Mouse (Mus musculus) MEL (cell line): ENCODE results near the gene Tsc2. TPM values are rescaled to one million over a fixed set of nuclear protein-coding genes. Genes with fewer than 3 reads are reported as not detected.

Source experiments
- DNase-seq: peaks from one replicate; pipeline ENCODE4 v3.0.0; 2011; ENCODE audit warnings: low read depth, low spot score
- H3K27ac ChIP-seq: 2 replicates; pipeline ENCODE4 v1.5.1; 2012; ENCODE audit warnings: low read depth, mild to moderate bottlenecking, control low read depth, low read length, moderate library complexity; ENCODE audit not compliant: control insufficient read depth
- H3K27me3 ChIP-seq, 2 experiments: fragments of 150-350 bp in 1 of 2; sonication (generic) in 1 of 2; 2 replicates each; pipeline ENCODE4 v1.6.1; 2012; ENCODE audit warnings: low read length in 2 of 2, mild to moderate bottlenecking in 2 of 2, improper control_type of control experiment in 1 of 2, moderate library complexity in 1 of 2; ENCODE audit not compliant: insufficient read depth in 2 of 2, control insufficient read depth in 1 of 2
- H3K36me3 ChIP-seq, 2 experiments: 2 replicates each; pipeline ENCODE4 v1.6.1; 2012 to 2014; ENCODE audit warnings: low read length in 2 of 2, improper control_type of control experiment in 1 of 2, inconsistent platforms in 1 of 2, mild to moderate bottlenecking in 1 of 2; ENCODE audit not compliant: insufficient read depth in 2 of 2, control insufficient read depth in 1 of 2
- H3K4me1 ChIP-seq, 2 experiments: fragments of 150-350 bp in 1 of 2; sonication (generic) in 1 of 2; 2 replicates each; pipeline ENCODE4 v1.6.1; 2012; ENCODE audit warnings: low read length in 2 of 2, improper control_type of control experiment in 1 of 2, mild to moderate bottlenecking in 1 of 2; ENCODE audit not compliant: insufficient read depth in 2 of 2, control insufficient read depth in 1 of 2
- H3K4me3 ChIP-seq, 2 experiments: fragments of 150-350 bp in 1 of 2; sonication (generic) in 1 of 2; 2 replicates each; pipeline ENCODE4 v1.5.1; 2012; ENCODE audit warnings: low read depth in 2 of 2, low read length in 2 of 2, mild to moderate bottlenecking in 2 of 2, moderate library complexity in 2 of 2, control low read depth in 1 of 2, improper control_type of control experiment in 1 of 2; ENCODE audit not compliant: control insufficient read depth in 1 of 2, insufficient read depth in 1 of 2
- H3K79me2 ChIP-seq: 2 replicates; pipeline ENCODE4 v1.6.1; 2012; ENCODE audit warnings: mild to moderate bottlenecking, low read length, moderate library complexity; ENCODE audit not compliant: control insufficient read depth, poor library complexity, insufficient read depth
- H3K9ac ChIP-seq: 2 replicates; pipeline ENCODE4 v1.6.1; 2012; ENCODE audit warnings: low read depth, mild to moderate bottlenecking, control low read depth, low read length, moderate library complexity; ENCODE audit not compliant: control insufficient read depth, poor library complexity, severe bottlenecking
- H3K9me3 ChIP-seq: fragments of 150-350 bp; sonication (generic); replicated peaks from 2 replicates; pipeline ENCODE4 v1.6.1; 2012; ENCODE audit warnings: mild to moderate bottlenecking, low read length, improper control_type of control experiment, moderate library complexity; ENCODE audit not compliant: insufficient read depth
- BHLHE40 ChIP-seq: IDR thresholded peaks from 2 replicates; pipeline ENCODE4 v1.6.1; 2012; ENCODE audit warnings: low read depth, mild to moderate bottlenecking, inconsistent platforms, low read length, improper control_type of control experiment, borderline replicate concordance
- CHD2 ChIP-seq: IDR thresholded peaks from 2 replicates; pipeline ENCODE4 v1.6.1; 2011; ENCODE audit warnings: low read length, improper control_type of control experiment
- EP300 ChIP-seq, 2 experiments: IDR thresholded peaks; 2 replicates each; pipeline ENCODE4 v1.6.1; 2011; ENCODE audit warnings: improper control_type of control experiment in 2 of 2, low read length in 2 of 2, low read depth in 1 of 2, mild to moderate bottlenecking in 1 of 2
- ETS1 ChIP-seq: IDR thresholded peaks from 2 replicates; pipeline ENCODE4 v1.6.1; 2012; ENCODE audit warnings: low read depth, mild to moderate bottlenecking, inconsistent platforms, low read length, improper control_type of control experiment, moderate library complexity
- GABPA ChIP-seq: IDR thresholded peaks from 2 replicates; pipeline ENCODE4 v1.6.1; 2012; ENCODE audit warnings: low read depth, mild to moderate bottlenecking, inconsistent platforms, low read length, improper control_type of control experiment, moderate library complexity
- GATA1 ChIP-seq: IDR thresholded peaks from 2 replicates; pipeline ENCODE4 v1.6.1; 2011; ENCODE audit warnings: low read depth, low read length, improper control_type of control experiment
- HCFC1 ChIP-seq: IDR thresholded peaks from 2 replicates; pipeline ENCODE4 v1.6.1; 2012; ENCODE audit warnings: low read depth, mild to moderate bottlenecking, inconsistent platforms, low read length, improper control_type of control experiment, moderate library complexity
- JUND ChIP-seq: IDR thresholded peaks from 2 replicates; pipeline ENCODE4 v1.6.1; 2011; ENCODE audit warnings: low read depth, mild to moderate bottlenecking, improper control_type of control experiment, low read length
- KAT2A ChIP-seq: conservative IDR thresholded peaks from 2 replicates; pipeline ENCODE4 v1.6.1; 2012; ENCODE audit warnings: low read depth, low read length, improper control_type of control experiment, inconsistent platforms
- MAFK ChIP-seq: IDR thresholded peaks from 2 replicates; pipeline ENCODE4 v1.6.1; 2011; ENCODE audit warnings: low read depth, mild to moderate bottlenecking, low read length, improper control_type of control experiment, borderline replicate concordance
- MAZ ChIP-seq: IDR thresholded peaks from 2 replicates; pipeline ENCODE4 v1.6.1; 2012; ENCODE audit warnings: low read depth, mild to moderate bottlenecking, inconsistent platforms, low read length, improper control_type of control experiment
- MEF2A ChIP-seq: IDR thresholded peaks from 2 replicates; pipeline ENCODE4 v1.6.1; 2014; ENCODE audit warnings: low read depth, mild to moderate bottlenecking, inconsistent platforms, low read length, improper control_type of control experiment; ENCODE audit not compliant: poor library complexity, insufficient replicate concordance, severe bottlenecking; ENCODE audit errors: extremely low read depth
- MXI1 ChIP-seq: IDR thresholded peaks from 2 replicates; pipeline ENCODE4 v1.6.1; 2011; ENCODE audit warnings: mild to moderate bottlenecking, low read depth, low read length, improper control_type of control experiment
- MYB ChIP-seq: IDR thresholded peaks from 2 replicates; pipeline ENCODE4 v1.6.1; 2011; ENCODE audit warnings: mild to moderate bottlenecking, low read depth, low read length, improper control_type of control experiment
- MYC ChIP-seq: IDR thresholded peaks from 2 replicates; pipeline ENCODE4 v1.6.1; 2011; ENCODE audit warnings: low read depth, mild to moderate bottlenecking, low read length, improper control_type of control experiment, moderate library complexity
- POLR2A ChIP-seq, 2 experiments: IDR thresholded peaks; 2 replicates each; pipeline ENCODE4 v1.6.1; 2011 to 2012; ENCODE audit warnings: low read length in 2 of 2, mild to moderate bottlenecking in 2 of 2, control low read depth in 1 of 2, improper control_type of control experiment in 1 of 2, low read depth in 1 of 2, moderate library complexity in 1 of 2; ENCODE audit not compliant: control insufficient read depth in 1 of 2, insufficient read depth in 1 of 2, poor library complexity in 1 of 2
- POLR2AphosphoS2 ChIP-seq: IDR thresholded peaks from 2 replicates; pipeline ENCODE4 v1.6.1; 2011; ENCODE audit warnings: low read length, improper control_type of control experiment
- POLR2AphosphoS5 ChIP-seq: IDR thresholded peaks from 2 replicates; pipeline ENCODE4 v1.6.1; 2012; ENCODE audit warnings: low read depth, borderline replicate concordance, mild to moderate bottlenecking, inconsistent platforms, low read length, moderate library complexity, mixed read lengths
- RAD21 ChIP-seq: IDR thresholded peaks from 2 replicates; pipeline ENCODE4 v1.6.1; 2011; ENCODE audit warnings: mild to moderate bottlenecking, low read depth, low read length, improper control_type of control experiment
- RCOR1 ChIP-seq: IDR thresholded peaks from 2 replicates; pipeline ENCODE4 v1.6.1; 2012; ENCODE audit warnings: low read depth, mild to moderate bottlenecking, inconsistent platforms, low read length, improper control_type of control experiment
- SIN3A ChIP-seq: IDR thresholded peaks from 2 replicates; pipeline ENCODE4 v1.6.1; 2012; ENCODE audit warnings: low read length, improper control_type of control experiment, inconsistent platforms
- TAL1 ChIP-seq: IDR thresholded peaks from 2 replicates; pipeline ENCODE4 v1.6.1; 2012; ENCODE audit warnings: mild to moderate bottlenecking, inconsistent platforms, low read length, moderate library complexity, mixed read lengths
- TBP ChIP-seq: IDR thresholded peaks from 2 replicates; pipeline ENCODE4 v1.8.0; 2011; ENCODE audit warnings: low read depth, low read length, improper control_type of control experiment
- TCF12 ChIP-seq: IDR thresholded peaks from 2 replicates; pipeline ENCODE4 v1.6.1; 2014; ENCODE audit warnings: low read depth, mild to moderate bottlenecking, inconsistent platforms, low read length, improper control_type of control experiment, moderate library complexity
- UBTF ChIP-seq: IDR thresholded peaks from 2 replicates; pipeline ENCODE4 v1.6.1; 2012; ENCODE audit warnings: low read depth, mild to moderate bottlenecking, inconsistent platforms, low read length, improper control_type of control experiment, moderate library complexity, borderline replicate concordance; ENCODE audit not compliant: insufficient read depth
- ZMIZ1 ChIP-seq: IDR thresholded peaks from 2 replicates; pipeline ENCODE4 v1.6.1; 2012; ENCODE audit warnings: low read depth, mild to moderate bottlenecking, inconsistent platforms, low read length, improper control_type of control experiment, moderate library complexity
- polyA plus RNA-seq, 2 experiments: library from polyadenylated mRNA; stranded (reverse) in 1 of 2; unstranded in 1 of 2; fragments of >175 nt in 1 of 2; fragments of >200 nt in 1 of 2; gene quantifications; 2 replicates each; pipeline versions ENCODE4 v1.2.1 to v1.2.4; 2012; ENCODE audit warnings: low replicate concordance in 2 of 2, low read depth in 1 of 2; ENCODE audit not compliant: insufficient read length in 2 of 2, insufficient read depth in 1 of 2, missing spikeins in 1 of 2
- total RNA-seq: library from RNA; depleted of rRNA; stranded (reverse); fragments of 300-350 nt; gene quantifications from 2 replicates; pipeline ENCODE4 v1.2.3, GENCODE M21; 2012

Gene Tsc2
- total and polyA plus RNA-seq, 3 experiments = 48.8 to 99.2 TPM; not detected in 1

DNA sequence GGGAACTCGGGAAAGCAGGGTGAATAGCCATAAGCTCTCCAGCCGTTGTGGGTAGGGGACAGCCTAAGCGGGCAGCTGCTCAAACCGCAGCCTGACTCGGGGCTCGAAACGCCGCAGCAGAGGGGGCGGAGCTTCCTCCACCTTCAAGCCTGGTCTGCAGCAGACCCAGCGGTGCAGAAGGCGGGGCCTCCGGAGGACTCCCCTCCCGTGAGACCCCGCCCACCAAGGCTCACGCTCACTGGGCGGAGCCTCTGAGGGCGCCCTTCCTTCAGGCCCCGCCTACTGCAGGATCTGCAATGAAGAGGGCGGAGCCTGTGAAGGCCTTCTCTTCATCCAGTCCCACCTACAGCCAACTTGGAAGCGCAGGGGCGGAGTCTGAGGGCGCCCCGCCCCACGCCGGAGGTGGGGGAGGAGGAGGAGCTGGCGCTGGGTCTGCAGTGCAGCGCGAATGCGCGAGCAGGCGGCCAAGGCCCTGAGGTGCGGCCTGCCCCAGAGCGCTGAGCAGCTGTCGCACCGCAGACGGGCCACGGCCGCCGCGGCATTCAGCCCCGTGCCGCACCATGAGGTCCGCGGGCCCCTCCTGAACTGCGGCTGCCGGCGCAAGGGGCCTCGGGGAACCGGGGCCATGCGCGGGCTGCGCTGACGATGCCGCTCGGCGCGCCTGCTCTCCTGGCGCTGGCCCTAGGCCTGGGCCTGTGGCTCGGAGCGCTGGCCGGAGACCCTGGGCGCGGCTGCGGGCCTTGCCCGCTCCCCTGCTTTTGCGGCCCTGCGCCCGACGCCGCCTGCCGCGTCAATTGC is 82.6 kb downstream of the Tsc2 start, which contains the start of gene Pkd1 (continued):
- TF ChIP-seq ZMIZ1 (peak; percentile 88), POLR2AphosphoS5 (no peak), MAFK (no peak), POLR2A (IDR thresholded peaks at IDR 0.05; ENCODE audit: control insufficient read depth in 1 of 2, insufficient read depth in 1 of 2, low read depth in 1 of 2, low read length in 2 of 2, poor library complexity in 1 of 2) (peak; percentile 89 to 94)

DNA sequence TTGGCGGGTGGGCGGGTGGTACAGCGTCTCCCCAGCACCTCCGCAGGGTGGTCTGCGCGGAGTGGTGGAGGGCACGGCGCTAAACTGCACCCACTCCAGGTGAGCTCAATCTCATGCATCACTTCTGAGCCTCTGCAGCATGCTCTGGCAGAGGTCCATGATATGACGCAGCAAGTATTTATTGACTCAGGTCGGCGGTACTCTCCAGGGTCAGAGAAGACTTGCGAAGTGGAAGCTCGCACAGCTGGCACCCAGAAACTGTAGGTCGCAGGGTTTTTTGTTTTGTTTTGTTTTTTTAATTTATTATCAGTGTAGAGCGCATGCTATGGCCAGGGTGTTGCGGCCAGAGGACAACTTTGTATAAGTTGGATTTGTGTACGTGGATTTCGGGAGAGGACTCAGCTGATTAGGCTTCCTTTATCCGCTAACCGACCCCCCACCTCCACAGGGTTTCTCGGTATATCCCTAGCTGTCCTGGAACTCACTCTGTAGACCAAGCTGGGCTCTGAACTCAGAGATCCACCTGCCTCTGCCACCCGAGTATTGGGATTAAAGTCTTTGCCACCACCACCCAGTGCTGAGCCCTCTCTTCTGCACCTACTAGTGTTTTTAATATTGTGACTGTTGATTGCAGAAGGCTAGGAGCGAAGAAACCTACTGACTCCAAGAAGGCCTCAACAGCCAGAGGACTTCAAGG is 83.4 kb downstream of the Tsc2 start:
- H3K9ac ChIP-seq = peak overlapping the region; percentile 70
- H3K27ac ChIP-seq = peak overlapping the region; percentile 69
- H3K9me3 ChIP-seq = no peaks in the 10 kb centered on the region
- peaks cover 2 to 7% of the 10 kb centered on the region in 2 experiments; a peak in 3 of 4 replicates for H3K4me1 ChIP-seq
- peaks cover 7% of the 10 kb centered on the region for H3K79me2 ChIP-seq
- peak; percentile 89 for DNase-seq
- peaks cover 0 to 8% of the 10 kb centered on the region in 2 experiments; a peak in 1 of 4 replicates for H3K36me3 ChIP-seq
- no peaks in the 10 kb centered on the region for H3K27me3 ChIP-seq
- peak overlapping the region; percentile 79 to 86 for H3K4me3 ChIP-seq
- TF ChIP-seq RCOR1 (no peak), MAZ (0 out of 2 replicates have a peak, but pooled peaks have one; percentile 1), ETS1 (0 out of 2 replicates have a peak, but pooled peaks have one; percentile 21)

DNA sequence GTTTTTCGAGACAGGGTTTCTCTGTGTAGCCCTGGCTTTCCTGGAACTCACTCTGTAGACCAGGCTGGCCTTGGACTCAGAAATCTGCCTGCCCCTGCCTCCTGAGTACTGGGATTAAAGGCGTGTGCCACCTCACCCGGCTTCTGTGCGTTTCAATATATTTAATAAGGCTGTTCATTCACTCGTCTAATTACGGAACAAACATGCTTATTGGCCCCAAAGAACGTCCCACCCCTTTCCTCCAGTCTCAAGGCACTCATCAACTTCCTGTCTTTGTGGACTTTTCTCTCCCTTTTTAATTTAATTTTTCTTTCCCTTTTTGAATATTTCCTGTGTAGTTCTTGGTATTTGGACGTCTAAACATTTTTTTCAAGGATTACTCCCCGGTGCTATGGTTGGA is 84.0 kb downstream of the Tsc2 start:
- Histone ChIP-seq H3K4me1 (peaks cover 2 to 7% of the 10 kb centered on the region in 2 experiments; a peak in 3 of 4 replicates), H3K36me3 (peaks cover 0 to 8% of the 10 kb centered on the region in 2 experiments; a peak in 1 of 4 replicates), H3K79me2 (peaks cover 7% of the 10 kb centered on the region), H3K27me3 (no peaks in the 10 kb centered on the region), H3K9me3 (no peaks in the 10 kb centered on the region), H3K9ac (peak overlapping the region; percentile 70), H3K4me3 (peak overlapping the region; percentile 79 to 86), H3K27ac (peak overlapping the region; percentile 69)
- DNase-seq = peak; percentile 91
- TF ChIP-seq SIN3A = peak; percentile 66; the same call in 1 of the 2 replicates
- no peak for TF ChIP-seq ZMIZ1
- 0 out of 2 replicates have a peak, but pooled peaks have one; percentile 33 for TF ChIP-seq MAZ
- peak; percentile 34; the same call in 1 of the 2 replicates for TF ChIP-seq HCFC1
- no peak for TF ChIP-seq MAFK
- TF ChIP-seq GABPA = no peak
- no peak for TF ChIP-seq GATA1
- TF ChIP-seq TAL1 = no peak
- TF ChIP-seq CHD2 = no peak
- TF ChIP-seq BHLHE40 = no peak
- no peak for TF ChIP-seq MEF2A
- no peak for TF ChIP-seq EP300 (IDR thresholded peaks at IDR 0.05; ENCODE audit: low read depth in 1 of 2, low read length in 2 of 2)
- no peak for TF ChIP-seq MYB
- peak; percentile 66 for TF ChIP-seq MXI1
- no peak for TF ChIP-seq MYC
- TF ChIP-seq KAT2A = no peak
- TF ChIP-seq RAD21 = no peak
- no peak for TF ChIP-seq ETS1
- TF ChIP-seq JUND = no peak
- TF ChIP-seq POLR2AphosphoS2 = no peak
- TF ChIP-seq UBTF = no peak
- TF ChIP-seq TBP = peak; percentile 77
- TF ChIP-seq TCF12 = 0 out of 2 replicates have a peak, but pooled peaks have one; percentile 11
